Mouse (Mus musculus) bone marrow macrophage, adult 2 months (primary cell): ENCODE data around the gene Gm49380. TPM values are rescaled to one million over a fixed set of nuclear protein-coding genes. Genes with fewer than 3 reads are reported as not detected.

Source experiments
- H3K27ac ChIP-seq: 2 replicates; pipeline ENCODE4 v1.5.1; 2012; ENCODE audit warnings: low read depth, low read length; ENCODE audit not compliant: insufficient read depth
- H3K4me1 ChIP-seq: 2 replicates; pipeline ENCODE4 v1.6.1; 2012; ENCODE audit warnings: low read length; ENCODE audit not compliant: control insufficient read depth, insufficient read depth
- H3K4me3 ChIP-seq: 2 replicates; pipeline ENCODE4 v1.5.1; 2012; ENCODE audit warnings: mild to moderate bottlenecking, low read length, moderate library complexity; ENCODE audit not compliant: insufficient read depth
- CTCF ChIP-seq: IDR thresholded peaks from 2 replicates; pipeline ENCODE4 v1.5.1; 2012; ENCODE audit warnings: low read depth, mild to moderate bottlenecking, low read length, moderate library complexity
- POLR2A ChIP-seq: IDR thresholded peaks from 2 replicates; pipeline ENCODE4 v1.6.1; 2012; ENCODE audit warnings: mild to moderate bottlenecking, low read depth, low read length, borderline replicate concordance
- polyA plus RNA-seq: library from polyadenylated mRNA; stranded (reverse); fragments of >200 nt; gene quantifications from 2 replicates; pipeline ENCODE4 v1.2.4, GENCODE M21; 2012; ENCODE audit not compliant: missing spikeins, insufficient read depth, insufficient read length

Gm49380 gene
- polyA plus RNA-seq, 1 experiment, result not detected

DNA sequence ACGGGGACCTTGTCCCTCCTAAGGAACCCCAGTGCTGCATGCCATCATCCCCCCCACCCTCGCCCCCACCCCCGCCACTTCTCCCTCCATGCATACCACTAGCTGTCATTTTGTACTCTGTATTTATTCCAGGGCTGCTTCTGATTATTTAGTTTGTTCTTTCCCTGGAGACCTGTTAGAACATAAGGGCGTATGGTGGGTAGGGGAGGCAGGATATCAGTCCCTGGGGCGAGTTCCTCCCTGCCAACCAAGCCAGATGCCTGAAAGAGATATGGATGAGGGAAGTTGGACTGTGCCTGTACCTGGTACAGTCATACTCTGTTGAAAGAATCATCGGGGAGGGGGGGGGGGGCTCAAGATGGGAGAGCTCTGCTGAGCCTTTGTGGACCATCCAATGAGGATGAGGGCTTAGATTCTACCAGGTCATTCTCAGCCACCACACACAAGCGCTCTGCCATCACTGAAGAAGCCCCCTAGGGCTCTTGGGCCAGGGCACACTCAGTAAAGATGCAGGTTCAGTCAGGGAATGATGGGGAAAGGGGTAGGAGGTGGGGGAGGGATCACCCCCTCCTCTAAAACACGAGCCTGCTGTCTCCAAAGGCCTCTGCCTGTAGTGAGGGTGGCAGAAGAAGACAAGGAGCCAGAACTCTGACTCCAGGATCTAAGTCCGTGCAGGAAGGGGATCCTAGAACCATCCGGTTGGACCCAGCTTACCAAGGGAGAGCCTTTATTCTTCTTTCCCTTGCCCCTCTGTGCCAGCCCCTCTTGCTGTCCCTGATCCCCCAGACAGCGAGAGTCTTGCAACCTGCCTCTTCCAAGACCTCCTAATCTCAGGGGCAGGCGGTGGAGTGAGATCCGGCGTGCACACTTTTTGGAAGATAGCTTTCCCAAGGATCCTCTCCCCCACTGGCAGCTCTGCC, 65.5 kb downstream of the Gm49380 start:
- Histone ChIP-seq H3K27ac (no peak overlapping the region), H3K4me3 (no peak overlapping the region), H3K4me1 (no peaks in the 10 kb centered on the region)
- TF ChIP-seq CTCF (no peak), POLR2A (no peak)

DNA sequence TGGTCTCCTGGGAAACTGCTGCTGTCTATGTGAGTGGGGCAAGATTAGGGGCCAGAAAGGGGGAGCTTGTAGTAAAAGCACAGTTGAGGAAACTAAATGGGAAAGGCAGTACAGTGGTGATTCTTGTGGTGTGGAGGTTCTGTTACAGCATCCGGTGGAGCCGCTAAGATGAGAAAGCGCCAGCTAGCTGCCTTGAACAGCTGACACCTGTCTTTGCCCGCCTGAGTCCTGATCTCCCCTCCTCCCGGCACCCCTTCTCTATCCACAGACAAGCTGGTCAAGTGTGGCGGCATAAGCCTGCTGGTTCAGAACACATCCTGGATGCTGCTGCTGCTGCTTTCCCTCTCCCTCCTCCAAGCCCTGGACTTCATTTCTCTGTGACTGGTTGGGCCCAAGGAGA, 66.2 kb downstream of the Gm49380 start:
- H3K4me1 ChIP-seq, result no peaks in the 10 kb centered on the region
- TF ChIP-seq CTCF, result no peak
- no peak for TF ChIP-seq POLR2A
- no peak overlapping the region for H3K27ac ChIP-seq
- H3K4me3 ChIP-seq, result no peak overlapping the region

DNA sequence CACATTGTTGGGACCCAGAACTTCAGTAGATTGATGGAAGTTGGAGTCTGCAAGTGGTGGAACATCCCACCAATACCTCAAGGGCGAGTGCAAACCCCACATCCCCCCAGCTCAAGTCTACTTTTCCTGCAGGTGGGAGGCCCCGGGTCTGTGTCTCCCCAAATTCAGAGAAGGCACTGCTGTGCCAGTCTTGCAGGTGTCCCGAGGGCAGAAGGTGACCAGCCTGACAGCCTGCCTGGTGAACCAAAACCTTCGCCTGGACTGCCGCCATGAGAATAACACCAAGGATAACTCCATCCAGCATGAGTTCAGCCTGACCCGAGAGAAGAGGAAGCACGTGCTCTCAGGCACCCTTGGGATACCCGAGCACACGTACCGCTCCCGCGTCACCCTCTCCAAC, 66.9 kb downstream of the Gm49380 start:
- Histone ChIP-seq H3K4me1 (no peaks in the 10 kb centered on the region), H3K4me3 (no peak overlapping the region), H3K27ac (no peak overlapping the region)
- TF ChIP-seq POLR2A (no peak), CTCF (no peak)

GRCm38 (mm10) chr9:44045884-44046272, 67.4 kb downstream of the Gm49380 start:
- Histone ChIP-seq H3K4me1 (no peaks in the 10 kb centered on the region), H3K4me3 (no peak overlapping the region), H3K27ac (no peak overlapping the region)
- TF ChIP-seq CTCF, result no peak
- TF ChIP-seq POLR2A, result no peak

DNA sequence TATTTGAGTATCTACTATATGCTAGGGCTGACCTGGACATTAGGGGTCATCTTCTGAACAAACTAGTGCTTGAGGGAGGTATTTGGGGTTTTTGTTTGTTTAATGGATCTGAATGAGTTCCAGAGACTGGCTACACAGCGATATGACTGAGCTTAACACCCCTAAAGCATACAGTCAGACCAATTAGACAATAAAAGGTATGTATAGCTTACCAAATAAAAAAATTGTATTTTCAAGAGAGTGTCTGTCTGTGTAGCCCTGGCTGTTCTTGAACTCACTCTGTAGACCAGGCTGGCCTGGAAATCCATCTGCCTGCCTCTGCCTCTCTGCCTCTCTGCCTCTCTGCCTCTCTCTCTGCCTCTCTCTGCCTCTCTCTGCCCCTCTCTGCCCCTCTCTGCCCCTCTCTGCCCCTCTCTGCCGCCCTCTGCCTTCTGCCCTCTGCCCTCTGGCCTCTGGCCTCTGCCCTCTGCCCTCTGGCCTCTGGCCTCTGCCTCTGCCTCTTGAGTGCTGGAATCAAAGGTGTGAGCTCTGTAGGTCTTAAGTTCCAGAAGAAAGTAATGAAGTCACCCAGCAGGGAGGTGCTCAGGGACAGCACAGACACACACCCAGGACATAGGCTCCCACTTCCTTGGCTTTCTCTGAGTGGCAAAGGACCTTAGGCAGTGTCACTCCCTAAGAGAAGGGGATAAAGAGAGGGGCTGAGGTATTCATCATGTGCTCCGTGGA, 68.0 kb downstream of the Gm49380 start:
- no peak overlapping the region for H3K27ac ChIP-seq
- no peaks in the 10 kb centered on the region for H3K4me1 ChIP-seq
- TF ChIP-seq POLR2A (no peak), CTCF (no peak)
- no peak overlapping the region for H3K4me3 ChIP-seq

DNA sequence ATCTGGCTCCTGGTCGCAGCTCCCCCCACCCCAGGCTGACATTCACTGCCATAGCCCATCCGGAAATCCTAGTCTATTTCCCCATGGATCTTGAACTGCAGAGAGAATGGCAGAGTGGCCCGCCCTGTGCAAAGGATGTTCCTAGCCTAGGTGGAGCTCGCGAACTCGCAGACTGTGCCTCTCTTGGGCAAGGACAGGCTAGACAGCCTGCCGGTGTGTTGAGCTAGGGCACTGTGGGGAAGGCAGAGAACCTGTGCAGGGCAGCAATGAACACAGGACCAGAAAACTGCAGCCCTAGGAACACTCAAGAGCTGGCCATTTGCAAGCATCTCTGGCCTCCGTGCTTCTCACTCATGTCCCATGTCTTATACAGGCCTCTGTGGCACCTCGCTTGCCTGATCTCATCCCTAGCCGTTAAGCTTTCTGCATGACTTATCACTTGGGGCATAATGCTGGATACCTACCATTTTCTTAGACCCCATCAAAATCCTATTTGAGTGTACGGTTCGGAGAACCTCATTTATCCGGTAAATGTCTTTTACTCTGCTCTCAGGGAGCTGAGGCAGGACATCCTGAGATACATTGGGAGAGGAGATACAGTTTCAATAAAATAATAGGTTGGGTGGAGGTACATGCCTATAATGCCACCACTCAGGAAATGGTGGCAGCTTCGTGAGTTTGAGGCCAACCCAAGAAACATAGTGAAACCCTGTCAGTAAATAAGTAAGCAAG, 68.7 kb downstream of the Gm49380 start:
- TF ChIP-seq CTCF (no peak), POLR2A (no peak)
- H3K27ac ChIP-seq, result no peak overlapping the region
- H3K4me3 ChIP-seq, result no peak overlapping the region
- no peaks in the 10 kb centered on the region for H3K4me1 ChIP-seq

DNA sequence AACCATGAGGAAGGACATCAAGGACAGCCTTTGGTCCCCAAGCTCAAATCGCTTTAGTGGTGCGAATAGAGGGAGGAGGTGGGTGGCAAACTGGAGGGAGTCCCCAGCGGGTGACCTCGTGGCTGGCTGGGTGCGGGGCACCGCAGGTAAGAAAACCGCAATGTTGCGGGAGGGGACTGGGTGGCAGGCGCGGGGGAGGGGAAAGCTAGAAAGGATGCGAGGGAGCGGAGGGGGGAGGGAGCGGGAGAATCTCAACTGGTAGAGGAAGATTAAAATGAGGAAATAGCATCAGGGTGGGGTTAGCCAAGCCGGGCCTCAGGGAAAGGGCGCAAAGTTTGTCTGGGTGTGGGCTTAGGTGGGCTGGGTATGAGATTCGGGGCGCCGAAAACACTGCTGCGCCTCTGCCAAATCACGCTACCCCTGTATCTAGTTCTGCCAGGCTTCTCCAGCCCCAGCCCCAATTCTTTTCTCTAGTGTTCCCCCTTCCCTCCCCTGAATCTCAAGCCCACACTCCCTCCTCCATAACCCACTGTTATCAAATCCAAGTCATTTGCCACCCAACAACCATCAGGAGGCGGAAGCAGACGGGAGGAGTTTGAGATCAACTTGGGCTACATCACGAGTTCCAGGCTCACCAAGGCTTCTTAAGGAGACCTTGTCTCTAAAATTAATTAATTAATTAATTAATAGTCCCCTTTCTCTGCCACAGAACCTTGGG, 69.4 kb downstream of the Gm49380 start:
- no peak for TF ChIP-seq CTCF
- TF ChIP-seq POLR2A, result no peak
- Histone ChIP-seq H3K4me1 (no peaks in the 10 kb centered on the region), H3K27ac (no peak overlapping the region), H3K4me3 (no peak overlapping the region)

DNA sequence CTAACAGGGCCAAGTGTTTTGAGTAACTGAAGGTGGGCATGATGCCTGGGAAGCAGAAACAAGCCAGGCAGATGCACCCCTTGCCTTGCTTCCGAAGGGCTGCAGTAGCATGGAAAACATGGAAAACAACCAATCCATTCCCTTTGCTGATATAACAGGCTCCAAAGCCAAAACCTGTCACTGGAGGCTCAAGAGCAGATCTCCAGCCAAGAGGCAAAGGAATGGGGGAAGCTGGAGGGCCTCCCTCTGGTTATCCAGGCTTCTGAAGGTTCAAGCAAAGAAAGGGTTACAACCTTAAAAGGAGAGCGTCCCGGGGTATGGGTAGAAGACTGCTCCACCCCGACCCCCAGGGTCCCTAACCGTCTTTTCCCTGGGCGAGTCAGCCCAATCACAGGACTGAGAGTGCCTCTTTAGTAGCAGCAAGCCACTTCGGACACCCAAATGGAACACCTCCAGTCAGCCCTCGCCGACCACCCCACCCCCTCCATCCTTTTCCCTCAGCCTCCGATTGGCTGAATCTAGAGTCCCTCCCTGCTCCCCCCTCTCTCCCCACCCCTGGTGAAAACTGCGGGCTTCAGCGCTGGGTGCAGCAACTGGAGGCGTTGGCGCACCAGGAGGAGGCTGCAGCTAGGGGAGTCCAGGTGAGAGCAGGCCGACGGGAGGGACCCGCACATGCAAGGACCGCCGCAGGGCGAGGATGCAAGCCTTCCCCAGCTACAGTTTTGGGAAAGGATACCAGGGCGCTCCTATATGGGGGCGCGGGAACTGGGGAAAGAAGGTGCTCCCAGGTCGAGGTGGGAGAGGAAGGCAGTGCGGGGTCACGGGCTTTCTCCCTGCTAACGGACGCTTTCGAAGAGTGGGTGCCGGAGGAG, 70.2 kb downstream of the Gm49380 start, which contains the start of gene Thy1:
Thy1 (plus strand) TSS at position 549 of the 872 bp plus-strand sequence.
- H3K4me1 ChIP-seq, result no peaks in the 10 kb centered on the region
- H3K4me3 ChIP-seq, result no peak within 1 kb of the TSS
- H3K27ac ChIP-seq, result no peak within 1 kb of the TSS
- TF ChIP-seq CTCF, result no peak

DNA sequence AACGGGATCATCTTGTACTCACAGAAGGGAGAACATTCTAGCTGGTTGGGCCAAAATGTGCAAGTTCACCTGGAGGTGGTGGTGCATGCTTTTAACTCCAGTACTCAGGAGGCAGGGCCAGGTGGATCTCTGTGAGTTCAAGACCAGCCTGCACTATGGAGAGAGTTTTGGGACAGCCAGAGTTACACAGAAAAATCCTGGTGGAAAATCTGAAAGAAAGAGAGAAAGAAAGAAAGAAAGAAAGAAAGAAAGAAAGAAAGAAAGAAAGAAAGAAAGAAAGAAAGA, 71.0 kb downstream of the Gm49380 start:
- no peak for TF ChIP-seq POLR2A
- TF ChIP-seq CTCF, result no peak
- H3K4me3 ChIP-seq, result no peak overlapping the region
- no peak overlapping the region for H3K27ac ChIP-seq
- H3K4me1 ChIP-seq, result no peaks in the 10 kb centered on the region
